Mouse (Mus musculus) adipocyte (in vitro differentiated cells): Measurements from ENCODE around the gene Slc7a14.

Experiments used
- DNase-seq: peaks from one replicate; pipeline ENCODE4 v3.0.0-alpha.2; 2016; ENCODE audit warnings: low spot score

The Slc7a14 gene

DNA sequence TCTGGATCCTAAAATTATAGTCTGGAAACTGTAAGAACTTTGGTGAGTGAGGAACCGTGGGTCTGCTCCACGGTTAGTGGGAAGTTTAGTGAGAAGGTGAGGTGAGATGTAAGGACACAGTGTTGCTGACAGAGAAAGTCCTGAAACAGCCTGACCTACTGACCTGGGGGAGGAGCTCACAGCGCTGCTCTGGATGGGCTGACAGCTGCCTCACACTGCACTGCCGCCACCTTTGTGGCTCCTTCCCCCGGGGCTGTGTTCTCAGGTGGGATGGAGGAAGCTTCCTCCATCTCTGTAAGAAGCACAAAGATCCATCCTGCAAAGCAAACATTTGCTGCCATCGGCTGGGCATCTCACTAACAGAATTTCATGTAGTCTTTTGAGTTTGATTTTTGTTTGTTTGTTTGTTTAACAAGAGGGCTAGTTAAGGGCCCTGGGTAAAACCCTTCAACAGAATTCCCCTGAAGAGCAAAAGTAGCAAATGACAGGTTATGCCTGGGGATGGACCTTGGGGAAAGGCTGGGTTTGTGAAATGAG, 101.7 kb downstream of the Slc7a14 start:
- DNase-seq, result no peak

DNA sequence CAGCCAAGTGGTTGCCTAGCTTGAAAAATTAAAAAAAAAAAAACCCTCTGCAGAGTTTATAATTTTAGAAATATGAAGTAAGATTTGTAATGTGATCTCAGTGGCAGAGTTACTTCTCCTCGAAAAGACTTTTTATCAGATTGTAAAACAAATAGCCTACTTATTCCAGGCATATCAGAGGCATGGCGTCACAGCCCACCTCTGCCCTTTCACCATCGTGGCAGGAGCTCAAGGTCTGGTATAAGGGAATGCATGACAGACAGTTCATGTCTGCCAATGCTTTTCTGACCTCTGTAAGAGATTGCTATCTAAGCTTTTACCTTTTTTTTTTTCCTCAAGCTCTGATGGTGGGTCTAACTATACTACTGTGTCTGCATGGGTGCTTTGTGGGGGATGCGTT, 102.1 kb downstream of the Slc7a14 start:
- no peak for DNase-seq

DNA sequence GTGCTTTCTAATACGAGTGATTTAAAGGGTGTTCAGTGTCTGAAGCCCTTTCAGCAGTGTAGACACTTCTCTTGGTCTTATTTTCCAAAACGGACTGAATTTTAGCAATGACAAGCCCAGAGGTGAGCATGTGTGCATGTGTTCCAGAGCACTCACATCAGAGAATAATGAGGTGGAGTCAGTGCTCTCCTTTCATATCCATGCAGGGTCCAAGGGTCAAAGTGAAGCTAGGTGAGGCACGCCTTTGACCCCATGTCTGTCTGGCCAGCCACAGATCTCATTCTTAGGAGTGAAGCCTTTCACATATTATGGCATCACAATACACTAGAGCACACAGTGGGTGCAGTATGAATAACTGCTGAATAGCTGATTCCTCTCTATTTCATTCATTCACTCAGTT, 105.0 kb downstream of the Slc7a14 start:
- no peak for DNase-seq

DNA sequence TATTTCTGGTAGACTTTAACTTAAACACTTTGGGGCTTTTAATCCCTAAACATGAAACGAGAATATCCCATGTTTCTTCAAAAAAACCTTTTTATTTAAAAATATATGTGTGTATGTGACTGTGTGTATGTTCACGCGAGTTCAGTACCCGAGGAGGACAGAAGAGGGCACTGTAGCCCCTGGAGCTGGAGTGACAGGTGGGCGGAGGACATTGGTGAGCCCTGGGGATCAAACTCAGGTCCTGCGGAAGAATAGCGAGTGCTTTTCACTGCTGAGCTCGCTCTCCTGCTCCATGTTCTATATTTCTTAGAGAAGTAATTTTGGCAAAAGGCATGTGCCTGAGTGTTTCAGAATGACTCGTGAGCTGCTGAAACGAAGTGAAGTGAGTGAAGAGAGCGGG, 106.2 kb downstream of the Slc7a14 start:
- DNase-seq, result no peak

DNA sequence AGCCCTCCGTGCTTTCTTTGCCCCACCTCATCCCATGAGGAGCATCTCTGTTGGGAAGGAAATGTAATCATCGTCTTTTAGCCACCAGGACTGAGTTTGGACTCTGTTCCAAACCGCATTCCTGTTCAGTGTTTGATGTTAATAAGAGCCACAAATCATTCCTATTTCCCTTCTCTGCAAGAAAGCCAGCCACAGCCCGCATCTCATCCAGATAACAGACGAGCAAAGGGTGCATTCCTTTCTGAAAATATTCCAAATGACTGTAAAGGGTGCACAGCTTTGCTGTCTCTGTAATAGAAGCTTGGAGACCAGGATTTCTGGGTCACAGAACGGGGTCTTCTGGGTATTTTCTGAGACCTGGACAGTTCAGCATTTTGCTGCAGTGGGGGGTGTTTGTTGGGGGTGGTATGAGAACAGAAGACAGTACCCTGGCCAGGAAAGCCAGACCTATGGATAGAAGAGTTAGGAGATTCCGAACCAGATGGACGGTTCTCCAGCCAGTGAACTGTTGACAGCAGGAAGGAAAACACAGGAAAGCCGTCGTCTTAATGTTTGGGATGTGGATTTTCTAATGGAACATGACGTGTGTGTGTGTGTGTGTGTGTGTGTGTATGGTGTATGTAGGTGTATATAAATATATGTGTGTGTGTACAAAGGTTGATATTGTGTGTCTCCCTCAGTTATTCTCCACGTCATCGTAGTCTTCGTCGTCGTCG, 110.9 kb downstream of the Slc7a14 start:
- no peak for DNase-seq

DNA sequence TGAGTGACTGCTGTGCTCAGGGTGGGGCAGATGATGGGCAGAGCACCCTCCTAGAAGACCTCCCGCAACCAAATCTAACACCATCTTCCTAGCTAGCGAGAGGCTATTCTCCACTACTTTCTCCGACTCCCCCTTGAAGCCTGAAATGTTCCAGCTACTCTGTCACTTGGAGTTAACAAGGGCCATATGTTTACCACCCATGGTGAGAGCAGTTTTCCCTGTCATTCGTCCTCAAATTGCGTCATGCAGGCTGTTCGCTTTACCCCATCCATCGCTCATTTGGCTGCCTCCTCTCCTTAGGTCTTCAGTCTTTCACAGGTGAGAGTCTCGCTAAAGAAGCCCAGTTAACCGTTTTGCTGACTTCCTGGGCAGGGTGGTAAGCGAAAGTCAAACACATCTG, 118.8 kb downstream of the Slc7a14 start:
- no peak for DNase-seq

DNA sequence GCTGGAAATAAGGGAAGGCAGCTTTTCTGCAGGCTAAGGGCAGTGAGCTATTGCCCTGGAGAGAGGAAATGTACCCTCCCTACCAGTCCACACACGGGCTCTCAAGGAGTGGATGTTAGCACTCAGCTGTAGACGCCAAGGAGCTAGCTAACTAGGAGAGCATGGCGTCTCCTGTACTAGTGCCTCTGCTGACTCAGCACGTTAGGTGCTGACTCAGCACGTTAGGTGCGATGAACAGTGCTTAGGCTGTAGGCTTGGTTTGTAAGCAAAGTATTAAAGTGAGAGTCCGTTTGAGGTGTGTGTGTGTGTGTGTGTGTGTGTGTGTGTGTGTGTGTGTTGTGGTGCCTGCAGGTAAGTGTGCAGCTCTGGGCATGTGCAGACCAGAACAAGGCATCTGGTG, 119.8 kb downstream of the Slc7a14 start:
- DNase-seq, result no peak

DNA sequence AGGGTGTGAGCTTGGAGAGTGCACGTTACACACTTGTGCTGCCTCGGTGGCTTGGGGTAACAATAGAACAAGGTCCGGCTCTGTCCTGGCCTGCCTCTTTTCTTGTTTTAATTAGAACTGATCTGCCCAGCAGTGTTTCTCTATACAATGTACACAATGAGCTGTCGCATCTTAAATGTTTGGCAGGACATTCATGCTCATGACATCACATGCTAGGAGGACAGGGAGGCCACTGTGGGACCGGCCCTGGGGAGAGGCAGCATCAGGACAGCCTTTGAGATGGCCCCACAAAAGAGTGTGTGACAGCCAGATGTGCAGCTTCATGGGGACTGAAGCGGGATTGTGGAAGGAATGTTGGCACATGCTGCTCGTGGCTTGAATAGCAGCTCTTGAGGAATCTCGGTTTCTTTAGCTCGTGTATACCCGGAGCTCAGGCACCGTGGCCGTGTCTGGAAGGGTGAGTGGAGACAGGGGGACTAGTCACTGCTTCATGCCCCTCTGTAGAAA, 143.8 kb downstream of the Slc7a14 start:
- DNase-seq, result no peak

DNA sequence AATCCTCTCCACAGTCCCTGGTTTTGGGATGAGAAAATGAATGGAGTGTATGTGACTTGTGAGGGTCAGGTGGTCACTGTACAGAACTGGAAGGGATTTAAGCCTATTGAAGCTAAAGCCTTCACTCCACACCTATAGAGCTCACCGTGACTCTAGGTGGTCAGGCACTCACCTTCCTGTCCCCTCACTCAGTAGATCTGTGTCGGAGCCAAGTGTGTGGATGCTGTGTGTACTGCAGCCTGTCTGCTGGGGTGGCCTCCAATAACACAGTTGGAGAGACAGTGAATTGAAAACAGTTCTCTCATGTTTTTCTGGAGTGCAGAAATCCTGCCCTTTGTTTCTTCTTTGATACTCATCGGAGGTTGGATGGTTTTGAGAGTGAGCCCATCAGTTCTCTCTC, 144.4 kb downstream of the Slc7a14 start:
- no peak for DNase-seq

DNA sequence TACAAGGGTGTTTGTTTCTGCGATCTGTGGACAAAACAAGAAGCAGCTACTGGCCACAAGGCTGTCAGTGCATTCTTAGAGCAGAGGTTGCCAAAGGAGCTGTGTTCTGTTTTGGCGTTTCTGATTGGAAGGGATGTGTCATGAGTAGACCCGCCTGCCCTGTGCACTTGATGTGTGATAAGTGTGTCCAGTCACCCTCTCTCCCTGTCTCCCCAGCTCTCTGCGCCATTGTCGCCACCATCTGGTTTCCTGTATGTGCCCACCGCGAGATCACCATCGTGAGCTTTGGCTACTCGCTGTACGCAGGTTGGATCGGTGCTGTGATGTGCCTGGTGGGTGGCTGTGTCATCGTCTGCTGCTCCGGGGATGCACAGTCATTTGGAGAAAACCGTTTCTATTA, 147.3 kb downstream of the Slc7a14 start:
- DNase-seq, result no peak

DNA sequence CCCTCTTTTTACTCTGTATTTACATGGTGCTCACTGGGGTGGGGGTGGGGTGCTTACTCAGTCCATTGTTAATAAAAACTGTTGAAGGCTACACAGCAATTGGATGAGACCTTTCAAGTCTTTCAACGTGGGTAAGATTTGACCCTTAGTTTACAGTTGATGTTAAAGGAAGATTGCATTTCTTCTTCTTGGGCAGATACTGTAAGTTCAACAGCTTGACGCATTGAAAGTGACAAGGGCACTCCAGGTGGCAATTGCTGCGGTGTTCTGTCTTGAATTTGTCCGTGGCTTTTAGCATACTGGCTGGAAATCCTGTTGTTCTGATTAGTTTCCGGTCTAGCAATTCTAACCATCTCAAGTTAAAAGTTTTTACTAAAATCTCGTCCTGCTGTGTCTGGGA, 148.8 kb downstream of the Slc7a14 start:
- no peak for DNase-seq

DNA sequence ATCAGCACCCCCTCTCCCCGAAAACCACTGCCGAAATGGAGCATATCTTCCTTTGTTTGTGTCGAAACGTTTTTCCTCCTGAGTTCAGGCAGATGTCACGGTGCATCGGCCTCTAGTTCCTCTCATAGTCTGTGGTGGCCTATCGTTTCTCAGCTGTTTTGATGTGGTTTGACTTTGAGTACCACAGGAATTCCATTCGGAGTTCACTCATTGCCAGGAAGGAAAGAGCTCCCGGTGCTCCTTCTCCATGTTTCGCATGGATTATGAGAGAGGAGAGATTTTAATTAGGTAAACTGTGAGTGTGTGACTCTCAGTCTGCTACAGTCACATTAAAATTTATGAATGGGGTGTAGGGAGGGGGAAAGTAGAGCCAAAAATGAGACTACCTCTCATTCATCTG, 150.1 kb downstream of the Slc7a14 start:
- no peak for DNase-seq

DNA sequence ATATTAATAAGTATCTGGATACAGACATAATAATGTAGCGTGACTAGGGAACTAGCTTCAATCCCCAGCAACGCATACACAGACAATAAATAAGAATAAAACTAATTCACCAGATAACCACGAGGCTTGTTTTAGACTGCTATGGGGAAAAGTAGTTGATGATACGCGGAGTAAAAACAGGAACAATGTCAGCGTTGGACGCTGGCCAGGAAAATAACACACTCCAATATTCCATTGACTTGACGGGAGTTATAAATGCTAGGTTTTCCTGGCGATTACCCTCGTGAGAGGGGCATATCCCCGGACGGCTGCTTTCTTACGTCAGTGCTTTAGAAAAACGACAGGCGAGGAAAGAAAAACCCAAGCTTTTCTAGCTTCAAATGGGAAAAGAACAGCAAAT, 152.4 kb downstream of the Slc7a14 start:
- no peak for DNase-seq

DNA sequence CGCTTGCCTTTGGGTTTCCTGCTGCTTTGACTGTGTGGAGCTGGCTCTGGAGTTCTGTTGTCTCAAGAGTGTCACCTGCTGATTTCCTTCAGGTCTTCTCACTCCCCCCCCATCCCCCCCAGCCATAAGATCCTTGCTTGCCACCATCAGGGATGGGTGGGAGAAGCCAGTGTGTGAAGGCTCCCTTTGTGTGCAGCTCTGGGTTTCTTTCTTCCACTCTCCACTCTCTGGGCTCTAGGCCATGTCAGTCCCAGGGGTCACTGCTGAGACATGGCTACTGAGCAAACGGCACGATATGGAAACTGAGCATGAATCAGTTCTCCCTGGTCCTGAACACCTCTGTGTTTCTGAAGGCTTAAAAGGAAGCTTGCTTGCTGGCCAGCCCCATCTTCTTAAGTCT, 154.1 kb downstream of the Slc7a14 start:
- peak; percentile 12 for DNase-seq
